Mouse (Mus musculus): ENCODE measurements around the gene Gkn2.

Gkn2 gene

GRCm38 (mm10) chr6:87399886-87400566, 26.9 kb downstream of the Gkn2 start:
- no peak for DNase-seq (ENCODE audit: low spot score)

- no peak for DNase-seq (ENCODE audit: low spot score)
Observed at GRCm38 (mm10) chr6:87401456-87401855, 28.3 kb downstream of the Gkn2 start.

- no peak for DNase-seq (ENCODE audit: low spot score)
Observed at GRCm38 (mm10) chr6:87412011-87412410, 38.9 kb downstream of the Gkn2 start.

- DNase-seq (ENCODE audit: low spot score) = no peak
Observed at GRCm38 (mm10) chr6:87422304-87422703, 49.1 kb downstream of the Gkn2 start.

- DNase-seq (ENCODE audit: low spot score) = no peak
Observed at GRCm38 (mm10) chr6:87424037-87424816, 51.1 kb downstream of the Gkn2 start.

GRCm38 (mm10) chr6:87426954-87427353, 53.8 kb downstream of the Gkn2 start:
- no peak for DNase-seq (ENCODE audit: low spot score)

GRCm38 (mm10) chr6:87427616-87428015, 54.5 kb downstream of the Gkn2 start:
- no peak for DNase-seq (ENCODE audit: low spot score)

- no peak for DNase-seq (ENCODE audit: low spot score)
Observed at GRCm38 (mm10) chr6:87428487-87429044, 55.4 kb downstream of the Gkn2 start, which contains the start of gene Bmp10. Gene Bmp10, plus strand, starts transcription at chr6:87428994.

Data from ovary, postnatal 10 days (tissue).